ENCODE assay signal across 17 mouse cellular contexts in genomic region chr15:70764513-70764912, GRCm38 (mm10).
"Had no signal": no experiment of that assay in that cellular context is flagged by ENCODE, and none has a peak within 500 bp of the region (broad histone marks: within the 10 kb centered on the region; RNA-seq: fewer than 3 reads in every experiment).

No protein-coding gene starts in this region.

- DNase-seq: liver, embryonic 13.5 days; liver, postnatal 0 days; lung, postnatal 10 days; lung, postnatal 4 days; retina, postnatal 1 day; right cerebral cortex, adult 18-20 months; right cerebral cortex, postnatal 25 days; right cerebral cortex, postnatal 4 days; spleen, adult 18-20 months; thymus, adult 18-20 months; thymus, postnatal 14 days; thymus, postnatal 36 days had no signal

- H3K4me1 ChIP-seq: liver, embryonic 13.5 days; liver, embryonic 15.5 days; neural tube, embryonic 13.5 days; neural tube, embryonic 15.5 days had no signal

- H3K9ac ChIP-seq: liver, embryonic 13.5 days; liver, embryonic 15.5 days; liver, postnatal 0 days; lung, embryonic 14.5 days; neural tube, embryonic 13.5 days; neural tube, embryonic 15.5 days had no signal

- H3K9me3 ChIP-seq: liver, embryonic 13.5 days; liver, embryonic 15.5 days; neural tube, embryonic 15.5 days had no signal

- H3K27ac ChIP-seq: liver, embryonic 13.5 days; liver, embryonic 15.5 days; neural tube, embryonic 13.5 days; neural tube, embryonic 15.5 days had no signal

- H3K27me3 ChIP-seq: liver, embryonic 13.5 days; liver, embryonic 15.5 days; neural tube, embryonic 13.5 days; neural tube, embryonic 15.5 days had no signal

- H3K36me3 ChIP-seq: liver, embryonic 13.5 days; liver, embryonic 15.5 days; neural tube, embryonic 13.5 days; neural tube, embryonic 15.5 days had no signal

- H3K4me2 ChIP-seq: liver, embryonic 13.5 days; liver, embryonic 15.5 days; lung, embryonic 14.5 days; neural tube, embryonic 13.5 days; neural tube, embryonic 15.5 days had no signal

- H3K4me3 ChIP-seq: liver, embryonic 13.5 days; liver, embryonic 15.5 days; myocyte; neural tube, embryonic 13.5 days; neural tube, embryonic 15.5 days had no signal

- ATAC-seq: liver, postnatal 0 days had no signal
